Mouse (Mus musculus) neural tube, embryonic 15.5 days (tissue): ENCODE measurements around the gene Inpp5e. TPM values are rescaled to one million over a fixed set of nuclear protein-coding genes. Genes with fewer than 3 reads are reported as not detected.
A peak's percentile ranks its signal among the peaks of the same experiment; 100 is the strongest.

Source experiments
- ATAC-seq: fragments of 200-750 bp; cut with Nextera tagmentation; 2 replicates; pipeline ENCODE4 v1.8.0; 2017; ENCODE audit warnings: mild to moderate bottlenecking, moderate TSS enrichment, moderate library complexity; ENCODE audit not compliant: low FRiP score
- H3K27ac ChIP-seq: fragments of 300-500 bp; sonication (generic); replicated peaks from 2 replicates; pipeline ENCODE4 v1.5.1; 2015; ENCODE audit warnings: mild to moderate bottlenecking, inconsistent platforms
- H3K27me3 ChIP-seq: fragments of 300-500 bp; sonication (generic); replicated peaks from 2 replicates; pipeline ENCODE4 v1.6.1; 2015; ENCODE audit warnings: inconsistent platforms
- H3K36me3 ChIP-seq: fragments of 300-500 bp; sonication (generic); 2 replicates; pipeline ENCODE4 v1.6.1; 2015; ENCODE audit warnings: inconsistent platforms
- H3K4me1 ChIP-seq: fragments of 300-500 bp; sonication (generic); 2 replicates; pipeline ENCODE4 v1.6.1; 2015; ENCODE audit warnings: inconsistent platforms
- H3K4me2 ChIP-seq: fragments of 300-500 bp; sonication (generic); 2 replicates; pipeline ENCODE4 v1.6.1; 2015; ENCODE audit warnings: inconsistent platforms, mild to moderate bottlenecking, moderate library complexity
- H3K4me3 ChIP-seq: fragments of 300-500 bp; sonication (generic); replicated peaks from 2 replicates; pipeline ENCODE4 v1.5.1; 2015; ENCODE audit warnings: mild to moderate bottlenecking, inconsistent platforms
- H3K9ac ChIP-seq: fragments of 300-500 bp; sonication (generic); replicated peaks from 2 replicates; pipeline ENCODE4 v1.6.1; 2015; ENCODE audit warnings: mild to moderate bottlenecking, inconsistent platforms
- H3K9me3 ChIP-seq: fragments of 300-500 bp; sonication (generic); replicated peaks from 2 replicates; pipeline ENCODE4 v1.6.1; 2016; ENCODE audit warnings: inconsistent platforms
- WGBS: fragments of 180-500 bp; shearing (Covaris S2); methylation state at CpG from one replicate; pipeline ENCODE4 v1.1.7; 2015; ENCODE audit warnings: mixed read lengths; 5-methylcytosine and 5-hydroxymethylcytosine counted together
- polyA plus RNA-seq: library from polyadenylated mRNA; unstranded; fragments of >200 nt; fragmentation: Nextera tagmentation; extraction: Ambion mirVana; gene quantifications from 2 replicates; pipeline ENCODE4 v1.2.1, GENCODE M21; 2015

Inpp5e gene
- polyA plus RNA-seq, 1 experiment from 2014 or later: 23.9 TPM

- no peak for ATAC-seq
- H3K36me3 ChIP-seq: peaks cover 44% of the 10 kb centered on the region
- H3K4me1 ChIP-seq: peaks cover 56% of the 10 kb centered on the region
- H3K9me3 ChIP-seq: no peaks in the 10 kb centered on the region
- H3K27ac ChIP-seq: no peak overlapping the region
- no peak overlapping the region for H3K9ac ChIP-seq
- no peaks in the 10 kb centered on the region for H3K27me3 ChIP-seq
- WGBS: 74% methylated on average over 5 of the region's 5 CpGs
- no peak overlapping the region for H3K4me2 ChIP-seq
- no peak overlapping the region for H3K4me3 ChIP-seq
Observed at GRCm38 (mm10) chr2:26441688-26442087, 32.7 kb upstream of the Inpp5e start.

GRCm38 (mm10) chr2:26441261-26441660, 32.3 kb upstream of the Inpp5e start:
- peaks cover 53% of the 10 kb centered on the region for H3K4me1 ChIP-seq
- no peak overlapping the region for H3K4me2 ChIP-seq
- H3K27me3 ChIP-seq: no peaks in the 10 kb centered on the region
- no peak for ATAC-seq
- 99% methylated on average over 4 of the region's 4 CpGs for WGBS
- H3K27ac ChIP-seq: no peak overlapping the region
- H3K9ac ChIP-seq: no peak overlapping the region
- H3K9me3 ChIP-seq: no peaks in the 10 kb centered on the region
- H3K36me3 ChIP-seq: peaks cover 44% of the 10 kb centered on the region
- no peak overlapping the region for H3K4me3 ChIP-seq

- H3K4me3 ChIP-seq: no peak overlapping the region
- 97% methylated on average over 6 of the region's 6 CpGs for WGBS
- H3K27me3 ChIP-seq: no peaks in the 10 kb centered on the region
- H3K4me1 ChIP-seq: peaks cover 50% of the 10 kb centered on the region
- ATAC-seq: no peak
- no peak overlapping the region for H3K4me2 ChIP-seq
- H3K36me3 ChIP-seq: peaks cover 58% of the 10 kb centered on the region
- H3K9me3 ChIP-seq: no peaks in the 10 kb centered on the region
- H3K9ac ChIP-seq: no peak overlapping the region
- no peak overlapping the region for H3K27ac ChIP-seq
Observed at GRCm38 (mm10) chr2:26439671-26440070, 30.7 kb upstream of the Inpp5e start.

- Histone ChIP-seq H3K36me3 (peaks cover 69% of the 10 kb centered on the region), H3K9ac (0 out of 2 replicates have a peak overlapping the region, but pooled peaks have one; percentile 5), H3K27ac (no peak overlapping the region), H3K4me3 (no peak overlapping the region), H3K4me2 (no peak overlapping the region), H3K27me3 (no peaks in the 10 kb centered on the region), H3K4me1 (peaks cover 39% of the 10 kb centered on the region), H3K9me3 (no peaks in the 10 kb centered on the region)
- ATAC-seq: no peak
- 87% methylated on average over 7 of the region's 7 CpGs for WGBS
Observed at GRCm38 (mm10) chr2:26438373-26438772, 29.4 kb upstream of the Inpp5e start.

GRCm38 (mm10) chr2:26437221-26437620, 28.2 kb upstream of the Inpp5e start:
- Histone ChIP-seq H3K4me3 (no peak overlapping the region), H3K9ac (0 out of 2 replicates have a peak overlapping the region, but pooled peaks have one; percentile 4), H3K9me3 (no peaks in the 10 kb centered on the region), H3K27ac (no peak overlapping the region), H3K36me3 (peaks cover 81% of the 10 kb centered on the region), H3K4me2 (no peak overlapping the region), H3K4me1 (peaks cover 30% of the 10 kb centered on the region), H3K27me3 (no peaks in the 10 kb centered on the region)
- ATAC-seq: no peak
- WGBS: 84% methylated on average over 4 of the region's 4 CpGs

GRCm38 (mm10) chr2:26434791-26435572, 26.0 kb upstream of the Inpp5e start:
- Histone ChIP-seq H3K36me3 (peaks cover 78% of the 10 kb centered on the region), H3K4me2 (no peak overlapping the region), H3K9me3 (no peaks in the 10 kb centered on the region), H3K27ac (no peak overlapping the region), H3K4me3 (no peak overlapping the region), H3K9ac (no peak overlapping the region), H3K4me1 (peaks cover 26% of the 10 kb centered on the region), H3K27me3 (no peaks in the 10 kb centered on the region)
- no peak for ATAC-seq
- WGBS: 94% methylated on average over 7 of the region's 7 CpGs

- ATAC-seq: no peak
- Histone ChIP-seq H3K27ac (no peak overlapping the region), H3K9ac (no peak overlapping the region), H3K4me2 (no peak overlapping the region), H3K9me3 (no peaks in the 10 kb centered on the region), H3K4me3 (no peak overlapping the region), H3K4me1 (no peaks in the 10 kb centered on the region; the same call in 1 of the 2 replicates), H3K27me3 (no peaks in the 10 kb centered on the region), H3K36me3 (peaks cover 91% of the 10 kb centered on the region)
- 85% methylated on average over 5 of the region's 5 CpGs for WGBS
Observed at GRCm38 (mm10) chr2:26429851-26430250, 20.8 kb upstream of the Inpp5e start.

- H3K4me2 ChIP-seq: no peak overlapping the region
- H3K9ac ChIP-seq: no peak overlapping the region
- H3K27me3 ChIP-seq: no peaks in the 10 kb centered on the region
- no peaks in the 10 kb centered on the region for H3K9me3 ChIP-seq
- no peaks in the 10 kb centered on the region for H3K4me1 ChIP-seq
- 94% methylated on average over 2 of the region's 2 CpGs for WGBS
- ATAC-seq: no peak
- no peak overlapping the region for H3K4me3 ChIP-seq
- H3K36me3 ChIP-seq: peaks cover 97% of the 10 kb centered on the region
- H3K27ac ChIP-seq: no peak overlapping the region
Observed at GRCm38 (mm10) chr2:26424541-26424940, 15.5 kb upstream of the Inpp5e start.

GRCm38 (mm10) chr2:26423086-26423485, 14.1 kb upstream of the Inpp5e start:
- H3K4me2 ChIP-seq: no peak overlapping the region
- no peaks in the 10 kb centered on the region for H3K4me1 ChIP-seq
- WGBS: 95% methylated on average over 1 of the region's 1 CpGs
- H3K4me3 ChIP-seq: no peak overlapping the region
- no peaks in the 10 kb centered on the region for H3K27me3 ChIP-seq
- H3K36me3 ChIP-seq: peaks cover 97% of the 10 kb centered on the region
- no peak overlapping the region for H3K27ac ChIP-seq
- ATAC-seq: no peak
- no peaks in the 10 kb centered on the region for H3K9me3 ChIP-seq
- no peak overlapping the region for H3K9ac ChIP-seq

- no peaks in the 10 kb centered on the region for H3K4me1 ChIP-seq
- WGBS: 98% methylated on average over 2 of the region's 2 CpGs
- H3K9me3 ChIP-seq: no peaks in the 10 kb centered on the region
- peaks cover 97% of the 10 kb centered on the region for H3K36me3 ChIP-seq
- no peak overlapping the region for H3K4me3 ChIP-seq
- H3K9ac ChIP-seq: no peak overlapping the region
- no peak overlapping the region for H3K4me2 ChIP-seq
- no peaks in the 10 kb centered on the region for H3K27me3 ChIP-seq
- no peak overlapping the region for H3K27ac ChIP-seq
- no peak for ATAC-seq
Observed at GRCm38 (mm10) chr2:26421969-26422368, 13.0 kb upstream of the Inpp5e start.

GRCm38 (mm10) chr2:26418120-26418519, 9.1 kb upstream of the Inpp5e start:
- H3K36me3 ChIP-seq: peaks cover 97% of the 10 kb centered on the region
- no peaks in the 10 kb centered on the region for H3K4me1 ChIP-seq
- ATAC-seq: no peak
- no peak overlapping the region for H3K27ac ChIP-seq
- H3K27me3 ChIP-seq: no peaks in the 10 kb centered on the region
- WGBS: 94% methylated on average over 1 of the region's 1 CpGs
- no peaks in the 10 kb centered on the region for H3K9me3 ChIP-seq
- no peak overlapping the region for H3K9ac ChIP-seq
- no peak overlapping the region for H3K4me2 ChIP-seq
- H3K4me3 ChIP-seq: no peak overlapping the region

GRCm38 (mm10) chr2:26417066-26417465, 8.1 kb upstream of the Inpp5e start:
- H3K4me1 ChIP-seq: no peaks in the 10 kb centered on the region
- no peak overlapping the region for H3K4me3 ChIP-seq
- ATAC-seq: no peak
- H3K9ac ChIP-seq: no peak overlapping the region
- no peak overlapping the region for H3K27ac ChIP-seq
- H3K36me3 ChIP-seq: peaks cover 97% of the 10 kb centered on the region
- no peaks in the 10 kb centered on the region for H3K9me3 ChIP-seq
- no peaks in the 10 kb centered on the region for H3K27me3 ChIP-seq
- no peak overlapping the region for H3K4me2 ChIP-seq
